Mouse (Mus musculus): ENCODE data around the gene Kti12.

DNA sequence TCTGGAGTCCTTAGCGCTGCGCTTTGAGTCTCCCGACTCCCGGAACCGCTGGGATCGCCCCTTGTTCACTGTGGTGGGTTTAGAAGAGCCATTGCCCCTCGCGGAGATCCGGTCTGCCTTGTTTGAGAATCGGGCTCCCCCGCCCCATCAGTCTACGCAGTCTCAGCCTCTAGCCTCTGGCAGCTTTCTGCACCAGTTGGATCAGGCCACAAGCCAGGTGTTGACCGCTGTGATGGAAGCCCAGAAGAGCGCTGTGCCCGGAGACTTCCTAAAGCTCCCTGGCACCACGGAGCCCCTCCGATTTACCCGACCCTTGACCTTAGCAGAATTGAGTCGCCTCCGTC is 892 bp downstream of the Kti12 start, which contains the start of gene A730015C16Rik:
- TF ChIP-seq POLR2A (IDR thresholded peaks at IDR 0.05; ENCODE audit: borderline replicate concordance, extremely low read depth, insufficient read depth, insufficient read length, poor library complexity, severe bottlenecking): no peak
- TF ChIP-seq CTCF (IDR thresholded peaks at IDR 0.05; ENCODE audit: borderline replicate concordance, extremely low read depth, insufficient read depth, insufficient read length): no peak
